Mouse (Mus musculus) neural tube, embryonic 15.5 days (tissue): ENCODE data around the gene Reln. TPM values are rescaled to one million over a fixed set of nuclear protein-coding genes. Genes with fewer than 3 reads are reported as not detected.

Source experiments
- ATAC-seq: fragments of 200-750 bp; cut with Nextera tagmentation; 2 replicates; pipeline ENCODE4 v1.8.0; 2017; ENCODE audit warnings: mild to moderate bottlenecking, moderate TSS enrichment, moderate library complexity; ENCODE audit not compliant: low FRiP score
- H3K27ac ChIP-seq: fragments of 300-500 bp; sonication (generic); replicated peaks from 2 replicates; pipeline ENCODE4 v1.5.1; 2015; ENCODE audit warnings: mild to moderate bottlenecking, inconsistent platforms
- H3K27me3 ChIP-seq: fragments of 300-500 bp; sonication (generic); replicated peaks from 2 replicates; pipeline ENCODE4 v1.6.1; 2015; ENCODE audit warnings: inconsistent platforms
- H3K36me3 ChIP-seq: fragments of 300-500 bp; sonication (generic); 2 replicates; pipeline ENCODE4 v1.6.1; 2015; ENCODE audit warnings: inconsistent platforms
- H3K4me1 ChIP-seq: fragments of 300-500 bp; sonication (generic); 2 replicates; pipeline ENCODE4 v1.6.1; 2015; ENCODE audit warnings: inconsistent platforms
- H3K4me2 ChIP-seq: fragments of 300-500 bp; sonication (generic); 2 replicates; pipeline ENCODE4 v1.6.1; 2015; ENCODE audit warnings: inconsistent platforms, mild to moderate bottlenecking, moderate library complexity
- H3K4me3 ChIP-seq: fragments of 300-500 bp; sonication (generic); replicated peaks from 2 replicates; pipeline ENCODE4 v1.5.1; 2015; ENCODE audit warnings: mild to moderate bottlenecking, inconsistent platforms
- H3K9ac ChIP-seq: fragments of 300-500 bp; sonication (generic); replicated peaks from 2 replicates; pipeline ENCODE4 v1.6.1; 2015; ENCODE audit warnings: mild to moderate bottlenecking, inconsistent platforms
- H3K9me3 ChIP-seq: fragments of 300-500 bp; sonication (generic); replicated peaks from 2 replicates; pipeline ENCODE4 v1.6.1; 2016; ENCODE audit warnings: inconsistent platforms
- WGBS: fragments of 180-500 bp; shearing (Covaris S2); methylation state at CpG from one replicate; pipeline ENCODE4 v1.1.7; 2015; ENCODE audit warnings: mixed read lengths; 5-methylcytosine and 5-hydroxymethylcytosine counted together
- polyA plus RNA-seq: library from polyadenylated mRNA; unstranded; fragments of >200 nt; fragmentation: Nextera tagmentation; extraction: Ambion mirVana; gene quantifications from 2 replicates; pipeline ENCODE4 v1.2.1, GENCODE M21; 2015

Gene Reln
- polyA plus RNA-seq, 1 experiment from 2014 or later = 50.0 TPM

GRCm38 (mm10) chr5:21939405-21939804 lies 405.1 kb downstream of the Reln start:
- H3K9me3 ChIP-seq = no peaks in the 10 kb centered on the region
- no peak overlapping the region for H3K4me3 ChIP-seq
- no peak overlapping the region for H3K27ac ChIP-seq
- 87% methylated on average over 9 of the region's 9 CpGs for WGBS
- H3K27me3 ChIP-seq = no peaks in the 10 kb centered on the region
- H3K4me2 ChIP-seq = no peak overlapping the region
- no peak for ATAC-seq
- H3K9ac ChIP-seq = no peak overlapping the region
- H3K4me1 ChIP-seq = peaks cover 14% of the 10 kb centered on the region
- no peaks in the 10 kb centered on the region for H3K36me3 ChIP-seq

GRCm38 (mm10) chr5:21938138-21938537 lies 406.4 kb downstream of the Reln start:
- H3K9me3 ChIP-seq = no peaks in the 10 kb centered on the region
- H3K4me1 ChIP-seq = peaks cover 24% of the 10 kb centered on the region
- H3K9ac ChIP-seq = no peak overlapping the region
- no peak overlapping the region for H3K27ac ChIP-seq
- no peak overlapping the region for H3K4me3 ChIP-seq
- no peaks in the 10 kb centered on the region for H3K36me3 ChIP-seq
- no peak overlapping the region for H3K4me2 ChIP-seq
- ATAC-seq = no peak
- 92% methylated on average over 5 of the region's 5 CpGs for WGBS
- no peaks in the 10 kb centered on the region for H3K27me3 ChIP-seq

DNA sequence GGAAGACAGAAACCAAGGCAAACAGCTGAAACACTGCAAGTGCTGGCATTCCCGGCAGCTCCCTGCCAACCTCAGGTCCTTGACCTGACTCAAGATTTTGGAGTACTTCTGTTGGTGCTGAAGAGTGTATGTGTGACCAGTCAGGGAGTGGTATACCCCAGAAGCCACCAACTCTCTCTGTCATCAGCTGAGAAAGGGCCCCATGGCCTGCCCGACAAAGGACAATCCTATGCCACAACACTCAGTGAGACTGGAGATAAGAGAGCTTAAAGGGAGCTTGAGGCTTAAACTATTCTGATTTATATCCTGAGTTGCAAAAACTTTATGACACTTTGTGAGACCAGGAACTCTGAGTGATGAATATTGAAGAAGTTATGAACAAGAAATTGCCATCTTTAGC lies 407.9 kb downstream of the Reln start:
- no peak overlapping the region for H3K27ac ChIP-seq
- 88% methylated on average over 2 of the region's 2 CpGs for WGBS
- no peaks in the 10 kb centered on the region for H3K36me3 ChIP-seq
- no peaks in the 10 kb centered on the region for H3K27me3 ChIP-seq
- no peak overlapping the region for H3K9ac ChIP-seq
- no peak for ATAC-seq
- peaks cover 27% of the 10 kb centered on the region for H3K4me1 ChIP-seq
- H3K4me3 ChIP-seq = no peak overlapping the region
- no peak overlapping the region for H3K4me2 ChIP-seq
- no peaks in the 10 kb centered on the region for H3K9me3 ChIP-seq

- no peak overlapping the region for H3K27ac ChIP-seq
- H3K4me1 ChIP-seq = peaks cover 26% of the 10 kb centered on the region
- H3K36me3 ChIP-seq = no peaks in the 10 kb centered on the region
- no peak overlapping the region for H3K4me2 ChIP-seq
- H3K27me3 ChIP-seq = no peaks in the 10 kb centered on the region
- H3K4me3 ChIP-seq = no peak overlapping the region
- no peaks in the 10 kb centered on the region for H3K9me3 ChIP-seq
- no peak overlapping the region for H3K9ac ChIP-seq
- no peak for ATAC-seq
- WGBS = 78% methylated on average over 5 of the region's 5 CpGs
Observed at GRCm38 (mm10) chr5:21936096-21936495, 408.4 kb downstream of the Reln start.

GRCm38 (mm10) chr5:21934811-21935396 lies 409.6 kb downstream of the Reln start:
- ATAC-seq = 0 out of 2 replicates have a peak, but pooled peaks have one; percentile 33
- 35% methylated on average over 13 of the region's 13 CpGs for WGBS
- H3K36me3 ChIP-seq = no peaks in the 10 kb centered on the region
- H3K4me2 ChIP-seq = no peak overlapping the region
- no peak overlapping the region for H3K4me3 ChIP-seq
- 0 out of 2 replicates have a peak overlapping the region, but pooled peaks have one; percentile 2 for H3K27ac ChIP-seq
- H3K4me1 ChIP-seq = peaks cover 26% of the 10 kb centered on the region
- no peak overlapping the region for H3K9ac ChIP-seq
- no peaks in the 10 kb centered on the region for H3K27me3 ChIP-seq
- H3K9me3 ChIP-seq = no peaks in the 10 kb centered on the region

DNA sequence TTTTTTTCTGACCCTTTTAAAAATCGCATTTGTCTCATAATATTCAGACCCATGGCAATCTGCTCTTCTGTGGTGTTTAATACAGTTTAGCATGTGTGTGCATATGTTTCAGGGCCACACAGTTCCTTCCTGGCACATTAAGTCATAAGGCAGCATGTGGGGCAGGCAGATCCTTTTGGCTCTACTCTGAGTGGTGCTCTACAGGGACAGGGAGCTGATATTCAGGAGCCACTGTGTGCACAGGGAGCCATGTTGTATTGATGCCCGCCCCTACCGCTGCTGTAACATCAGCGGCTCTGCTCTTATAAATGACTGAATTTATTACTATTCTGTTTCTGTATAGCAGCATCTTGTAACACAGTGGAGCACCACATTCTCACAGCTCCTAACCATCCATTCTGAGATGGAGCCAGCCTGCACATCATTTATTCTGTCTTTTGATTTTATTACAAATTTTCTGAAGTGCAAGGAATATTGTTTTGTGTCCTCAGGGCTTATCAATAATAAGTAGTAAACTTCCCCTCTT lies 410.3 kb downstream of the Reln start:
- Histone ChIP-seq H3K27ac (peak overlapping the region; percentile 41; the same call in 1 of the 2 replicates), H3K9ac (no peak overlapping the region), H3K27me3 (no peaks in the 10 kb centered on the region), H3K36me3 (no peaks in the 10 kb centered on the region), H3K9me3 (no peaks in the 10 kb centered on the region), H3K4me2 (no peak overlapping the region), H3K4me3 (no peak overlapping the region), H3K4me1 (peaks cover 26% of the 10 kb centered on the region)
- ATAC-seq = peak; percentile 53; the same call in 1 of the 2 replicates
- WGBS = 51% methylated on average over 4 of the region's 4 CpGs

GRCm38 (mm10) chr5:21933340-21934075 lies 411.0 kb downstream of the Reln start:
- Histone ChIP-seq H3K4me2 (no peak overlapping the region), H3K9ac (no peak overlapping the region), H3K9me3 (no peaks in the 10 kb centered on the region), H3K36me3 (no peaks in the 10 kb centered on the region), H3K4me3 (no peak overlapping the region), H3K27me3 (no peaks in the 10 kb centered on the region), H3K4me1 (peaks cover 26% of the 10 kb centered on the region), H3K27ac (0 out of 2 replicates have a peak overlapping the region, but pooled peaks have one; percentile 41)
- WGBS = 73% methylated on average over 8 of the region's 8 CpGs
- peak; percentile 69 for ATAC-seq

DNA sequence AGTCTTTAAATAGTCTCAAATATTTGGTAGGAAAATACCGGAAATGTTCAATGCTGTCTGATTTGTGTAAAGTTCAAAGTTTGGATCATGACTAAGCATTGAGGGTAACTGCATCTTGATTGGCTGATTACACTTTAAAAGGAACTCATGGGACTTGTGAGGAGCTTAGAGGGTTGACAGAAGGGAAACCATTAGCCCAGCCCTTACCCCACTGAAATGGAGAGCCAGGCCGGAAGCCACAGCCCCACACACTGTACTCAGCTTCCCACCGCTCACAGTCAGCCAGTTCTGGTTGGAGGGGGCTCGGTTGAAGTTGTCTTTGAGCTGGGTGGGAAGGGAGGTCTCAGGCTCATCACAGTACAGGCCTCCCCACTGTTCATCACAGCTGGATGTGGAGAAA lies 413.4 kb downstream of the Reln start:
- no peak overlapping the region for H3K4me3 ChIP-seq
- no peak for ATAC-seq
- WGBS = 86% methylated on average over 4 of the region's 4 CpGs
- H3K36me3 ChIP-seq = no peaks in the 10 kb centered on the region
- H3K27me3 ChIP-seq = no peaks in the 10 kb centered on the region
- no peaks in the 10 kb centered on the region for H3K9me3 ChIP-seq
- H3K4me2 ChIP-seq = no peak overlapping the region
- peaks cover 26% of the 10 kb centered on the region for H3K4me1 ChIP-seq
- no peak overlapping the region for H3K9ac ChIP-seq
- no peak overlapping the region for H3K27ac ChIP-seq

DNA sequence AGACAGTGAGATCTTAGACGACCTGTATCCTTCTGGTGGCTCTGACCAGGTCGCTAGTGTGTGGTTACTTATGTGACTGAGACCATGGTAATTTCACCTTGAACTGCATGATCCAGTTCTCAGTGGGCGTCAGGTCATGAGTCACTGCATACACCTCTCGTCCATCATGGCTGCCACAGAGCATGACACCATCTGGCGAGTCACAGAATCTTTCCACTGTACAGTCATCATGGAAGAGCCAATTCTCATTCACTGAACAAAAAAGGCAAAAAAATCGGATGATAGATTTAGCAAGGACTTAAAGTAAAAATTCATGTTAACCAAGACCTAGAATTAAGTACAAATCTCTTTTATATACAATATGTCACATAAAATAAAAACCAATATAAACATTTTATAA lies 424.2 kb downstream of the Reln start:
- Histone ChIP-seq H3K4me1 (no peaks in the 10 kb centered on the region), H3K4me2 (no peak overlapping the region), H3K27me3 (no peaks in the 10 kb centered on the region), H3K27ac (no peak overlapping the region), H3K36me3 (peaks cover 5% of the 10 kb centered on the region; the same call in 1 of the 2 replicates), H3K4me3 (no peak overlapping the region), H3K9me3 (no peaks in the 10 kb centered on the region), H3K9ac (no peak overlapping the region)
- WGBS = 89% methylated on average over 6 of the region's 6 CpGs
- ATAC-seq = no peak

DNA sequence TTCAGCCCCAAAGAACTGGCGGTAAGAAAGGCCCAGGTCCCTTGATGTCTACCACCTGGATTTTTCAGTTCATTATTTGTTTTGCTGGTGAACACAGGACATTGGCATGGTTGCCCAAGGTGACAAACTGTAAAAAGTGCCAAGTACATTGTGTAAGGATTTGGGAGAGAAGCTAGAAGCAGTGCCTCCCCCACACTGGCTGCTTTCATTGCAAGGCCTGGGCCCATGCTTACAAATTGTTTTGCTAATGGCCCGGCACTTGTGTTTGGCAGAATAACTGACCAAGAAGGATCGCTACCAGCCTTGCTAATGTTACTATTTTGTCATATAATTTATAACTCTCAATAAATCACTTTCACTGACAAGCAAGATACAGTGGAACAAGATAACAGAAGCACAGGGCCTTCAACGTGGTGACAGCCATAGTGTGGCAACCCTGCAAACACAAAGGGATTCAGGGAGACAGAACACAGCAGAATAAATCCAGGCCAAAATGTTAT lies 425.2 kb downstream of the Reln start:
- Histone ChIP-seq H3K4me3 (no peak overlapping the region), H3K36me3 (peaks cover 5% of the 10 kb centered on the region; the same call in 1 of the 2 replicates), H3K9me3 (no peaks in the 10 kb centered on the region), H3K4me2 (no peak overlapping the region), H3K9ac (no peak overlapping the region), H3K27ac (no peak overlapping the region), H3K27me3 (no peaks in the 10 kb centered on the region), H3K4me1 (no peaks in the 10 kb centered on the region)
- WGBS = 66% methylated on average over 4 of the region's 4 CpGs
- ATAC-seq = no peak

- peaks cover 5% of the 10 kb centered on the region; the same call in 1 of the 2 replicates for H3K36me3 ChIP-seq
- no peak overlapping the region for H3K9ac ChIP-seq
- H3K4me2 ChIP-seq = no peak overlapping the region
- no peaks in the 10 kb centered on the region for H3K27me3 ChIP-seq
- H3K27ac ChIP-seq = no peak overlapping the region
- ATAC-seq = no peak
- H3K4me1 ChIP-seq = no peaks in the 10 kb centered on the region
- no peaks in the 10 kb centered on the region for H3K9me3 ChIP-seq
- H3K4me3 ChIP-seq = no peak overlapping the region
Observed at GRCm38 (mm10) chr5:21915973-21916372, 428.5 kb downstream of the Reln start.

GRCm38 (mm10) chr5:21914776-21915175 lies 429.7 kb downstream of the Reln start:
- no peak overlapping the region for H3K27ac ChIP-seq
- no peak for ATAC-seq
- H3K4me1 ChIP-seq = no peaks in the 10 kb centered on the region
- H3K4me3 ChIP-seq = no peak overlapping the region
- H3K27me3 ChIP-seq = no peaks in the 10 kb centered on the region
- H3K4me2 ChIP-seq = no peak overlapping the region
- H3K36me3 ChIP-seq = peaks cover 5% of the 10 kb centered on the region; the same call in 1 of the 2 replicates
- H3K9me3 ChIP-seq = no peaks in the 10 kb centered on the region
- 80% methylated on average over 3 of the region's 3 CpGs for WGBS
- H3K9ac ChIP-seq = no peak overlapping the region
